Mouse (Mus musculus) ES-Bruce4 (cell line): ENCODE results near the gene Cnot4. TPM values are rescaled to one million over a fixed set of nuclear protein-coding genes. Genes with fewer than 3 reads are reported as not detected.
"Not testable (repeated sequence)": the region's sequence is repeated elsewhere in the genome, so short reads cannot be mapped to it uniquely, and the experiment has no call there.

Experiments used
- H3K27ac ChIP-seq: 2 replicates; pipeline ENCODE4 v1.5.1; 2012; ENCODE audit warnings: low read length, inconsistent platforms; ENCODE audit not compliant: insufficient read depth
- H3K27me3 ChIP-seq: 2 replicates; pipeline ENCODE4 v1.6.1; 2012; ENCODE audit warnings: mild to moderate bottlenecking, low read length, inconsistent platforms; ENCODE audit not compliant: control insufficient read depth, poor library complexity, insufficient read depth, severe bottlenecking
- H3K36me3 ChIP-seq: 2 replicates; pipeline ENCODE4 v1.6.1; 2012; ENCODE audit warnings: inconsistent platforms, mild to moderate bottlenecking, low read length, moderate library complexity; ENCODE audit not compliant: control insufficient read depth, poor library complexity, insufficient read depth, severe bottlenecking
- H3K4me1 ChIP-seq: one replicate; pipeline ENCODE4 v1.8.1; 2011; ENCODE audit warnings: low read length; ENCODE audit not compliant: control insufficient read depth, insufficient read depth
- H3K4me3 ChIP-seq: 2 replicates; pipeline ENCODE4 v1.5.1; 2011; ENCODE audit warnings: low read depth, mild to moderate bottlenecking, low read length
- H3K9ac ChIP-seq: 2 replicates; pipeline ENCODE4 v1.6.1; 2012; ENCODE audit warnings: low read depth, mild to moderate bottlenecking, inconsistent platforms; ENCODE audit not compliant: poor library complexity, severe bottlenecking
- H3K9me3 ChIP-seq: replicated peaks from 2 replicates; pipeline ENCODE4 v1.6.1; 2012; ENCODE audit warnings: mild to moderate bottlenecking, low read length, inconsistent platforms; ENCODE audit not compliant: control insufficient read depth, poor library complexity, insufficient read depth, severe bottlenecking
- CTCF ChIP-seq: IDR thresholded peaks from one replicate; pipeline ENCODE4 v1.8.1; 2011; ENCODE audit warnings: low read depth, low read length
- EP300 ChIP-seq: IDR thresholded peaks from 2 replicates; pipeline ENCODE4 v1.6.1; 2011; ENCODE audit warnings: low read depth, low read length; ENCODE audit not compliant: insufficient read depth
- POLR2A ChIP-seq: IDR thresholded peaks from one replicate; pipeline ENCODE4 v1.8.1; 2011; ENCODE audit warnings: low read length; ENCODE audit not compliant: insufficient read depth
- polyA plus RNA-seq: library from polyadenylated mRNA; stranded (reverse); fragments of >200 nt; gene quantifications from 2 replicates; pipeline ENCODE4 v1.2.4, GENCODE M21; 2011; ENCODE audit warnings: low read depth; ENCODE audit not compliant: missing spikeins, insufficient read depth, insufficient read length

Cnot4 gene
- 45.7 and 49.2 TPM in 2 replicates for polyA plus RNA-seq

GRCm38 (mm10) chr6:35133579-35134488, at the start of gene Cnot4:
Cnot4 (minus strand) TSS chr6:35133724.
- H3K9ac ChIP-seq = peak within 1 kb of the TSS; percentile 68
- H3K4me1 ChIP-seq = no peaks in the 10 kb centered on the region
- H3K9me3 ChIP-seq = no peaks in the 10 kb centered on the region
- peak within 1 kb of the TSS; percentile 14 for H3K27ac ChIP-seq
- no peaks in the 10 kb centered on the region for H3K27me3 ChIP-seq
- TF ChIP-seq EP300 (no peak), POLR2A (peak; percentile 81)
- peak within 1 kb of the TSS; percentile 91 for H3K4me3 ChIP-seq
- no peaks in the 10 kb centered on the region for H3K36me3 ChIP-seq

- not testable (repeated sequence) for H3K27ac ChIP-seq, H3K4me1 ChIP-seq, H3K27me3 ChIP-seq
Observed at GRCm38 (mm10) chr6:35179299-35179698, 45.8 kb upstream of the Cnot4 start.

GRCm38 (mm10) chr6:35177650-35178272, 44.2 kb upstream of the Cnot4 start:
- Histone ChIP-seq H3K27me3 (no peaks in the 10 kb centered on the region), H3K4me3 (peak overlapping the region; percentile 73), H3K27ac (no peak overlapping the region), H3K36me3 (no peaks in the 10 kb centered on the region), H3K9me3 (no peaks in the 10 kb centered on the region), H3K9ac (peak overlapping the region; percentile 95), H3K4me1 (no peaks in the 10 kb centered on the region)
- TF ChIP-seq POLR2A = no peak
- no peak for TF ChIP-seq EP300

More at GRCm38 (mm10) chr6:35179299-35179698, 45.8 kb upstream of the Cnot4 start:
- H3K4me3 ChIP-seq, H3K9me3 ChIP-seq, H3K36me3 ChIP-seq, H3K9ac ChIP-seq: not testable (repeated sequence)

- Histone ChIP-seq H3K9me3 (no peaks in the 10 kb centered on the region), H3K27me3 (no peaks in the 10 kb centered on the region), H3K4me3 (peak within 1 kb of the TSS; percentile 73), H3K4me1 (no peaks in the 10 kb centered on the region), H3K27ac (peak within 1 kb of the TSS; percentile 29; the same call in 1 of the 2 replicates), H3K36me3 (no peaks in the 10 kb centered on the region), H3K9ac (peak within 1 kb of the TSS; percentile 95)
- TF ChIP-seq CTCF (no peak), EP300 (0 out of 2 replicates have a peak, but pooled peaks have one; percentile 19), POLR2A (no peak)
Observed at GRCm38 (mm10) chr6:35176979-35177649, 43.6 kb upstream of the Cnot4 start, which contains the start of gene Nup205. Nup205 (plus strand) TSS chr6:35177421.

GRCm38 (mm10) chr6:35173181-35173580, 39.7 kb upstream of the Cnot4 start:
- Histone ChIP-seq H3K36me3 (no peaks in the 10 kb centered on the region), H3K9ac (no peak overlapping the region), H3K27ac (no peak overlapping the region), H3K9me3 (no peaks in the 10 kb centered on the region), H3K4me3 (no peak overlapping the region), H3K27me3 (no peaks in the 10 kb centered on the region; the same call in 1 of the 2 replicates), H3K4me1 (no peaks in the 10 kb centered on the region)
- TF ChIP-seq EP300 (no peak), CTCF (no peak), POLR2A (no peak)

GRCm38 (mm10) chr6:35172028-35172427, 38.5 kb upstream of the Cnot4 start:
- not testable (repeated sequence) for H3K4me3 ChIP-seq, H3K36me3 ChIP-seq, H3K4me1 ChIP-seq, H3K27ac ChIP-seq, H3K9me3 ChIP-seq, H3K27me3 ChIP-seq, H3K9ac ChIP-seq
- TF ChIP-seq CTCF = peak; percentile 6
